Mouse (Mus musculus) testis, adult 2 months (tissue): Measurements from ENCODE around the gene Mob1a.

Source experiments
- CTCF ChIP-seq: fragments of 200-500 bp; IDR thresholded peaks from 2 replicates; pipeline ENCODE4 v1.5.1; 2012; ENCODE audit warnings: low read depth, mild to moderate bottlenecking, inconsistent platforms, low read length, moderate library complexity; ENCODE audit not compliant: control insufficient read depth, insufficient read depth, insufficient replicate concordance
- POLR2A ChIP-seq: fragments of 200-500 bp; IDR thresholded peaks from 2 replicates; pipeline ENCODE4 v1.6.1; 2012; ENCODE audit warnings: low read depth, mild to moderate bottlenecking, inconsistent platforms, low read length, moderate library complexity; ENCODE audit not compliant: control insufficient read depth

DNA sequence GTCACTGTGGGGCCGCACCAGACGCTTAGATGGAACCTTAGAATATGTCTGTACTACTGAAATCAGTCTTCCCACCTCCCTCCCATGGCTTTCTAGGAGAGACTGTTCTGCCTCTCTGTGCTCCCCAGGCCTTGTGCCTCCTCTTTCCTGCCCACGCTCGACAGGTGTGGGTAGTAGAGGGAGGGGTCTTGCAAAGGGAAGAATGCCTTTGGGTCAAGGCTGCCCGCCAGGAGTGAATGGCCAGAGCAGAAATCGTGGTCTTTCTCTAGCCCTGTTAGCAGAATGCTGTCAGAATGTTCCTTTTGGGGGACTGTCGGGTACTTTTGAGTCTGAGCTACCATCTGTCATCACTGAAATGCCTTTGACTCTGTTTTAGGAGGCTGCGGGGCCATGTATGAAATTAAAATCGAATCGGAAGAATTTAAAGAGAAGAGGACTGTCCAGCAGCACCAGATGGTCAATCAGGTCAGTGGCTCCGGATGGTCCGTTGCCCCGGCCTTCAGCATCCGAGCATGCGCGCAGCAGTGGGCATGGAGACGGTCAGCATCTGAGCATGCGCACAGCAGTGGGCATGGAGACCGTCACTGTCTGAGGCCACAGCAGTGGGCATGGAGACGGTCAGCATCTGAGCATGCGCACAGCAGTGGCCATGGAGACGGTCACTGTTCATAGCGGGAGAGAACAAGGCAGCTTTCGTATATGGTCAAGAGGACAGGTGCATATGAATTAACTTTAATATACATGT is 27.0 kb downstream of the Mob1a start:
- no peak for TF ChIP-seq CTCF
- TF ChIP-seq POLR2A: peak; percentile 97
